Mouse (Mus musculus): ENCODE measurements around the gene Tppp3. TPM values are rescaled to one million over a fixed set of nuclear protein-coding genes. Genes with fewer than 3 reads are reported as not detected.

Gene Tppp3
- polyA plus RNA-seq, 1 experiment, result 816 TPM

DNA sequence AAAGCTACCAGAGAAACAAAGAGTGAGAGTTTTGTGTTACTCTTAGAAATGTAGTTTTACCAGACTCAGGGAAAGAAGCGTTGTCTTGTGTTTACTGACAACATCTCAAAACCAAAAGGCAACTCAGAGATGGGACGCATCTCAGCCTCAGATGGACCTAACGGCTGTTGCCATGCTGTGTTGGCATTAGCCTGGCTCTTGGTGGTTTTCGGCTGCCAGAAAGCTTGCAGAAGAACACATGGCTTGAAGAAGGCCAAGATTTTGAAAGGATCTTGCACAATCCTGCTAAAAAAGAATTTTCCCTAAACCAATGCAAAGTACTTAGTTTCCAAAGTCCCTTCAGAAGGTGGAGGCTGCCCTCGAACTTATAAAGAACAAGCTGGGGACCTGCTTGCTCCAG is 28.7 kb downstream of the Tppp3 start:
- no peak for DNase-seq
- no peaks in the 10 kb centered on the region for H3K4me1 ChIP-seq (ENCODE audit: control insufficient read depth, insufficient read depth, low read length)
- 76% methylated on average over 5 of the region's 5 CpGs for WGBS
- TF ChIP-seq CTCF (IDR thresholded peaks at IDR 0.05; ENCODE audit: insufficient read depth, low read length) (no peak), POLR2A (IDR thresholded peaks at IDR 0.05; ENCODE audit: borderline replicate concordance, extremely low read depth, low read depth, low read length) (no peak)
- H3K4me3 ChIP-seq (replicated peaks; ENCODE audit: extremely low read depth, low read depth, low read length), result no peak overlapping the region

- 10% methylated on average over 6 of the region's 6 CpGs for WGBS
- no peak overlapping the region for H3K4me3 ChIP-seq (replicated peaks; ENCODE audit: extremely low read depth, low read depth, low read length)
- DNase-seq, result peak; percentile 49
- TF ChIP-seq CTCF (IDR thresholded peaks at IDR 0.05; ENCODE audit: insufficient read depth, low read length) (peak; percentile 54), POLR2A (IDR thresholded peaks at IDR 0.05; ENCODE audit: borderline replicate concordance, extremely low read depth, low read depth, low read length) (no peak)
- H3K4me1 ChIP-seq (ENCODE audit: control insufficient read depth, insufficient read depth, low read length), result no peaks in the 10 kb centered on the region
Observed at GRCm38 (mm10) chr8:105441433-105441832, 29.9 kb downstream of the Tppp3 start.

DNA sequence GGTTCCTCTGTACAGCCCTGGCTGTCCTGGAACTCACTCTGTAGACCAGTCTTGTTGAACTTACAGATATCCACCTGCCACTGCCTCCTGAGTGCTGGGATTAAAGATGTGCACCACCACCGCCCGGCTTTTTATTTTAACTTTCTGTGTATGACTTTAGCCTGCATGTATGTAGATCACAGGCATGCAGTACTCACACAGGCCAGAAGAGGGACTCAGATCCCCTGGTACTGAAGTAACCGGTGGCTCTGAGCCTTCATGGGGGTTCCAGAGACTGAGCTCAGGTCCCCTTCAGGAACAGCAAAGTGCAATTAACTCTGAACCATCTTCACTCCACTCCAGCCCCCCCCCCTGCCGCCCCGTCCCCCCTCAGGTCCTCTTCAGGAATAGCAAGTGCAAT is 32.5 kb downstream of the Tppp3 start:
- H3K4me1 ChIP-seq (ENCODE audit: control insufficient read depth, insufficient read depth, low read length), result peaks cover 1% of the 10 kb centered on the region; the same call in 1 of the 2 replicates
- TF ChIP-seq POLR2A (IDR thresholded peaks at IDR 0.05; ENCODE audit: borderline replicate concordance, extremely low read depth, low read depth, low read length), result no peak
- TF ChIP-seq CTCF (IDR thresholded peaks at IDR 0.05; ENCODE audit: insufficient read depth, low read length), result peak; percentile 50
- no peak overlapping the region for H3K4me3 ChIP-seq (replicated peaks; ENCODE audit: extremely low read depth, low read depth, low read length)
- WGBS, result 61% methylated on average over 5 of the region's 5 CpGs
- no peak for DNase-seq

DNA sequence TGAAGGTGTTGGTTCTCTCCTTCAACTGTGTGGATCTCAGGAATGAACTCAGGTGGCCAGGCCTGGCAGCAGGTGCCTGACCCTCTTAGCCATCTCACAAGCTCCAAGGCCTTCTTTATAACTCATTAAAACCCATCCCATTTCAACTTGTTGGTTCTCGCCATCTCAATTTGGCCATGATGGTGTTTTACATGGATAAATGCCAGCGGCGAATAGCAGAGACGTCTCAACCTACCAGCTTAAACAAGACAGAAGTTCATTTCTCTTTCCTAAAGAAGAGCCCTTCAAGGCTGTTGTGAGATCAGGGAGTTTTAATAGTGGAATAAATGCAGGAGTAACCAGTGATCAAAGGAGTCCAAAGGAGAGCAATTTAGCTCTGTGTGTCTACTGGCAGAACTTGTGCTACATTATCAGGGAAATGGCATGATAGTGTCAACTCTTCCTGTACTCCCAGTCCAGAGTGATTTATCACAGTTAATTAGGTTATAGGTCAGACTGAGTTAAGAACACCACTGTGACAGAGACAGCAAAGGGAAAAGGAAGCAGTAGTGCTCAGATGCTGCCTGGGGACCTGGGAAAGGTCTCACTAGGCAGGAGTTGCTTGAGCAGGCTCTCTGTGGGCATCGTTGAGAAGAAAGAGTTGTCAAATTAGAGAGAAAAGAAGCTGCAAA is 34.1 kb downstream of the Tppp3 start:
- 71% methylated on average over 5 of the region's 5 CpGs for WGBS
- TF ChIP-seq CTCF (IDR thresholded peaks at IDR 0.05; ENCODE audit: insufficient read depth, low read length), result no peak
- no peak for TF ChIP-seq POLR2A (IDR thresholded peaks at IDR 0.05; ENCODE audit: borderline replicate concordance, extremely low read depth, low read depth, low read length)
- H3K4me1 ChIP-seq (ENCODE audit: control insufficient read depth, insufficient read depth, low read length), result peaks cover 9% of the 10 kb centered on the region; the same call in 1 of the 2 replicates
- H3K4me3 ChIP-seq (replicated peaks; ENCODE audit: extremely low read depth, low read depth, low read length), result no peak overlapping the region
- DNase-seq, result no peak

DNA sequence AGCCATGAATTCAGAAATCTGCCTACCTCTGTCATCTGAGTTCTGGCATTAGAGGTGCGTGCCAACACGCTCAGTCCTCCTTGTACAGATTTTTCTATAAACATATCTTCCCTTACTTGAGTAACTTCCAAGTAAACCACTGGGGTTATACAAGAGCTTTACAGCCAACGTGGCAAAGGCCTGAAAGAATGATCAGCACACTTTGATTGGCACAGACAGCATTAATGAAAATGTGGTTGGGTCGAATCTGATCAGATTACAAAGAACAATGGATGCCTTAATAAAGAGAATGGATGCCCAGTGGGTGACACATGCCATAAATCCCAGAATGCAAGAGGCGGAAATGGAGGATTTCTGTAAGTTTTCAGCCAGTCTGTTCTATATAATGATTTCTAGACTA is 35.1 kb downstream of the Tppp3 start:
- TF ChIP-seq POLR2A (IDR thresholded peaks at IDR 0.05; ENCODE audit: borderline replicate concordance, extremely low read depth, low read depth, low read length) (no peak), CTCF (IDR thresholded peaks at IDR 0.05; ENCODE audit: insufficient read depth, low read length) (no peak)

GRCm38 (mm10) chr8:105434136-105434535 is 37.2 kb downstream of the Tppp3 start:
- no peak overlapping the region for H3K4me3 ChIP-seq (replicated peaks; ENCODE audit: extremely low read depth, low read depth, low read length)
- TF ChIP-seq POLR2A (IDR thresholded peaks at IDR 0.05; ENCODE audit: borderline replicate concordance, extremely low read depth, low read depth, low read length), result no peak
- TF ChIP-seq CTCF (IDR thresholded peaks at IDR 0.05; ENCODE audit: insufficient read depth, low read length), result no peak
- H3K4me1 ChIP-seq (ENCODE audit: control insufficient read depth, insufficient read depth, low read length), result peaks cover 9% of the 10 kb centered on the region
- 61% methylated on average over 5 of the region's 5 CpGs for whole genome bisulfite sequencing
- no peak for DNase-seq

More for the DNA sequence above, 35.1 kb downstream of the Tppp3 start:
- WGBS, result 66% methylated on average over 5 of the region's 5 CpGs
- DNase-seq, result no peak
- H3K4me1 ChIP-seq (ENCODE audit: control insufficient read depth, insufficient read depth, low read length), result peaks cover 9% of the 10 kb centered on the region; the same call in 1 of the 2 replicates
- no peak overlapping the region for H3K4me3 ChIP-seq (replicated peaks; ENCODE audit: extremely low read depth, low read depth, low read length)

DNA sequence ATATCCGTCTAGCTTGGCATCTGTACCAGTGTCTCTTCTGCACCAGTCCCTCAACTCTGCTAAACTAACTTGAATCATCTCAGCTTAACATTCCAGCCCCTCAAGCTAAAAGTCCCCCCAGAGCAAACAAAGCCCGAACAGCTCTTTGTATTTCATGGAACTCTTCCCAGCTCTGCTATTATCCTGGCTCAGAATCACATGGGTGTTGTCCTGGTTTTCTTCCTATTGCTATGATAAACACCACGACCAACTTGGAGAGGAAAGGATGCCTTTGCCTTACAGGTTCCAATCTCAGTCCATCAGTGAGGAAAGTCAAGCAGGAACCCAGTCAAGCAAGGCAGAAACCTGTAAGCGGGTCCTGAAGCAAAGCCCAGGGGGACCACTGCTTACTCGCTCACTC is 37.8 kb downstream of the Tppp3 start:
- no peak for DNase-seq

DNA sequence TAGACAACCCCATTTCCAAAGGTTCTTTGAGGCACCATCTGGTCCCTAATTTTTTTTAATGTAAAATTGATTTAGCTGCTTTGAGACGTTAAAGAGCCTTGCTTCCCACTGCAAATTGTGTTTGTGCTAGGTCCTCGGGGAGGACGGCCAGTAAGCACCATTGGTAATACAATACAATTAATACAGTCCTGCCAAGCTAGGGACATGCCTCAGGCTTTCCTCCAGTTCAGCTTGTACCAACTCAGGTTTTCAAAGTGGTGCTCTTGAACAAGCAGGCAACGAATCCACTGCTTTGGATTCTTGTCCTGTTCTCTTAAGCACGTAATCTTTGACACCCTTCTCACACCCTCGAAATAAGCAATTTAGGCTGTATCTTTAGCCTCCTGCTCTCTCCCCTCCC is 38.3 kb downstream of the Tppp3 start:
- 22% methylated on average over 6 of the region's 6 CpGs for WGBS
- no peak for DNase-seq
- TF ChIP-seq CTCF (IDR thresholded peaks at IDR 0.05; ENCODE audit: insufficient read depth, low read length) (no peak), POLR2A (IDR thresholded peaks at IDR 0.05; ENCODE audit: borderline replicate concordance, extremely low read depth, low read depth, low read length) (no peak)
- no peak overlapping the region for H3K4me3 ChIP-seq (replicated peaks; ENCODE audit: extremely low read depth, low read depth, low read length)
- H3K4me1 ChIP-seq (ENCODE audit: control insufficient read depth, insufficient read depth, low read length), result peaks cover 11% of the 10 kb centered on the region

More for the DNA sequence above, 37.8 kb downstream of the Tppp3 start:
- H3K4me3 ChIP-seq (replicated peaks; ENCODE audit: extremely low read depth, low read depth, low read length), result no peak overlapping the region
- WGBS, result 39% methylated on average over 5 of the region's 5 CpGs
- peaks cover 11% of the 10 kb centered on the region for H3K4me1 ChIP-seq (ENCODE audit: control insufficient read depth, insufficient read depth, low read length)
- TF ChIP-seq POLR2A (IDR thresholded peaks at IDR 0.05; ENCODE audit: borderline replicate concordance, extremely low read depth, low read depth, low read length) (no peak), CTCF (IDR thresholded peaks at IDR 0.05; ENCODE audit: insufficient read depth, low read length) (no peak)

- DNase-seq, result no peak
- 82% methylated on average over 7 of the region's 7 CpGs for WGBS
- H3K4me3 ChIP-seq (replicated peaks; ENCODE audit: extremely low read depth, low read depth, low read length), result no peak overlapping the region
- TF ChIP-seq POLR2A (IDR thresholded peaks at IDR 0.05; ENCODE audit: borderline replicate concordance, extremely low read depth, low read depth, low read length) (no peak), CTCF (IDR thresholded peaks at IDR 0.05; ENCODE audit: insufficient read depth, low read length) (no peak)
- H3K4me1 ChIP-seq (ENCODE audit: control insufficient read depth, insufficient read depth, low read length), result peaks cover 15% of the 10 kb centered on the region
Observed at GRCm38 (mm10) chr8:105431743-105432515, 39.4 kb downstream of the Tppp3 start.
